In the genomic region with DNA sequence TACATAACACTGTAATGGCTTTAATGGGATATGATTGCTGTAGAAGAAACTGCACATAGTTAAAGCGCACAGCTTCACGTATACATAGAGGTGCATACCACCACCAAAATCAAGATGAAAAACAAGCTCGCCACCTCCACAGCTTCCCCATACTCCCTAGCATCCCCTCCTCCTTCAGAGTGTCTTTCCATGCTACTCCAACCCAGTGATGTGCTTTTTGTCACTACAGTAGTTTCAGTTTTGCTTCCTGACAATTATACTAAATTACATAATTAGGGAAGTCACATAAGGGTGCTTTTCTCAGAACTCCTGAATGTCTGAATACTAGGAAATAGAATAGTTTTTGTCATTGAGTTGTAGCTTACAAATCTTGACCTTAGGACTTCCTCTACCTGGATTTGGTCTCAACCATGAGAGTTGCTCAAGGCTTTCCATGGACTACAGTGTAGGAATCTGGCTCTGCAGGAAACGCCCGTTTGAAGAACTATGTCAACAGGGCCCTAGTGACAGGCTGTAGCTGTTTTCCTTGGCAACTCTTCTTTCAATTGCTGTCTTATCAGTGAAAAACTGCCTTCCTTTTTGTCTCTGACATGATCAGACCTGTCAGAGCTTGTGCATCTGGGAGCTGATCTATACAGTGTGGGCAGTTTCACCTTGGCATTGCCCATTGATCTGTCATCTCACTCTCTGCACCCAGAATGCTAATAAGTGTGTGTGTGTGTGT, we compare ENCODE assay signal across 11 mouse cellular contexts.
DNase-seq lines count a peak whose midpoint lies in the region; ATAC-seq and TF ChIP-seq lines count a peak whose summit lies in the region.
"Had no signal": no experiment of that assay in that cellular context is flagged by ENCODE, and none has a peak within 500 bp of the region (broad histone marks: within the 10 kb centered on the region; RNA-seq: fewer than 3 reads in every experiment).

No protein-coding gene starts in this region.

- DNase-seq in heart, adult 8-10 months (ENCODE audit: low spot score): peak; percentile 52
- peak; percentile 18 to 48 for DNase-seq in urinary bladder, adult 18-20 months (ENCODE audit: low spot score in 2 of 2)
- no peak for DNase-seq in urinary bladder, postnatal 10 days (ENCODE audit: low spot score)
- peak; percentile 60 for DNase-seq in lung, adult 2 months
- peak; percentile 43 for DNase-seq in stomach, postnatal 0 days (ENCODE audit: low spot score)
- DNase-seq in spleen, postnatal 10 days (ENCODE audit: low spot score in 2 of 2): no peak
- DNase-seq in right cerebral cortex, adult 2 months (ENCODE audit: low spot score in 2 of 2): no peak
- DNase-seq: gastrocnemius, postnatal 14 days; right cerebral cortex, postnatal 25 days had no signal

- H3K27ac ChIP-seq in heart, embryonic 11.5 days (ENCODE audit: low read depth, low read length): no peak overlapping the region
- H3K27ac ChIP-seq in stomach, postnatal 0 days (replicated peaks): peak overlapping the region; percentile 53; the same call in 1 of the 2 replicates
- H3K27ac ChIP-seq: macrophage had no signal

- TF ChIP-seq EP300 in stomach, postnatal 0 days (optimal IDR thresholded peaks at IDR 0.05): no peak

- H3K4me1 ChIP-seq in heart, embryonic 11.5 days (ENCODE audit: control insufficient read depth, insufficient read depth, low read length): no peaks in the 10 kb centered on the region
- peaks cover 3% of the 10 kb centered on the region for H3K4me1 ChIP-seq in lung, adult 2 months (ENCODE audit: control insufficient read depth, insufficient read depth, low read length)
- H3K4me1 ChIP-seq in stomach, postnatal 0 days (replicated peaks; ENCODE audit: control insufficient read depth, insufficient read depth): no peaks in the 10 kb centered on the region

- no peaks in the 10 kb centered on the region for H3K36me3 ChIP-seq in heart, embryonic 11.5 days (ENCODE audit: control insufficient read depth, insufficient read depth, low read length)
- no peaks in the 10 kb centered on the region for H3K36me3 ChIP-seq in stomach, postnatal 0 days (ENCODE audit: control insufficient read depth, insufficient read depth, low read length)

- no peaks in the 10 kb centered on the region for H3K9me3 ChIP-seq in heart, embryonic 11.5 days (replicated peaks; ENCODE audit: control insufficient read depth, low read length)
- H3K9me3 ChIP-seq in stomach, postnatal 0 days (ENCODE audit: control insufficient read depth, low read length): no peaks in the 10 kb centered on the region

- no peak overlapping the region for H3K9ac ChIP-seq in heart, embryonic 11.5 days (ENCODE audit: low read depth, low read length)
- no peak overlapping the region for H3K9ac ChIP-seq in stomach, postnatal 0 days (ENCODE audit: low read length)

- no peak for ATAC-seq in heart, embryonic 11.5 days (replicated peaks; ENCODE audit: insufficient number of reproducible peaks, low FRiP score, low TSS enrichment)
- ATAC-seq in stomach, postnatal 0 days (ENCODE audit: low FRiP score, low TSS enrichment): peak; percentile 96

- no peak for TF ChIP-seq CTCF in lung, adult 2 months (IDR thresholded peaks at IDR 0.05; ENCODE audit: insufficient read depth, low read length)
- TF ChIP-seq CTCF in stomach, postnatal 0 days (IDR thresholded peaks at IDR 0.05; ENCODE audit: low read depth): no peak

- TF ChIP-seq POLR2A in lung, adult 2 months (IDR thresholded peaks at IDR 0.05; ENCODE audit: borderline replicate concordance, extremely low read depth, low read depth, low read length): no peak

- WGBS in heart, embryonic 11.5 days (ENCODE audit: insufficient replicate concordance): 67% methylated on average over 5 of the region's 5 CpGs
- 50% methylated on average over 5 of the region's 5 CpGs for WGBS in lung, adult 2 months
- 57% methylated on average over 5 of the region's 5 CpGs for WGBS in stomach, postnatal 0 days

- no peak overlapping the region for H3K4me2 ChIP-seq in heart, embryonic 11.5 days
- no peak overlapping the region for H3K4me2 ChIP-seq in stomach, postnatal 0 days (replicated peaks; ENCODE audit: low read depth)

- H3K27me3 ChIP-seq in heart, embryonic 11.5 days (ENCODE audit: control insufficient read depth, insufficient read depth, low read length): no peaks in the 10 kb centered on the region
- H3K27me3 ChIP-seq in stomach, postnatal 0 days (ENCODE audit: control insufficient read depth, insufficient read depth, low read length): no peaks in the 10 kb centered on the region

- H3K4me3 ChIP-seq in heart, embryonic 11.5 days (ENCODE audit: low read depth, low read length): no peak overlapping the region
- no peak overlapping the region for H3K4me3 ChIP-seq in lung, adult 2 months (replicated peaks; ENCODE audit: extremely low read depth, low read depth, low read length)
- H3K4me3 ChIP-seq in stomach, postnatal 0 days (ENCODE audit: low read depth, low read length): no peak overlapping the region

Comparison
In these comparisons a context has a peak if more than half of its experiments do, and no peak if none do; other contexts are left out.
1. DNase-seq: peak in heart, adult 8-10 months (single experiment), urinary bladder, adult 18-20 months (2 of 2), lung, adult 2 months (single experiment) and stomach, postnatal 0 days (single experiment); none in urinary bladder, postnatal 10 days (single experiment), spleen, postnatal 10 days (0 of 2) and right cerebral cortex, adult 2 months (0 of 2).